Mouse (Mus musculus): ENCODE results near the gene Srsf7.
"Not testable (repeated sequence)": the region's sequence is repeated elsewhere in the genome, so short reads cannot be mapped to it uniquely, and the experiment has no call there.

Gene Srsf7

GRCm38 (mm10) chr17:80199160-80199778 is 7.8 kb downstream of the Srsf7 start:
- no peak for DNase-seq (ENCODE audit: low spot score in 2 of 2)

- DNase-seq (ENCODE audit: low spot score in 2 of 2): no peak
Measured at GRCm38 (mm10) chr17:80193075-80193474, 14.0 kb downstream of the Srsf7 start.

- no peak for DNase-seq (ENCODE audit: low spot score in 2 of 2)
Measured at GRCm38 (mm10) chr17:80183615-80184014, 23.5 kb downstream of the Srsf7 start.

GRCm38 (mm10) chr17:80180468-80180867 is 26.6 kb downstream of the Srsf7 start:
- no peak for DNase-seq (ENCODE audit: low spot score in 2 of 2)

GRCm38 (mm10) chr17:80179959-80180358 is 27.1 kb downstream of the Srsf7 start:
- peak; percentile 22 to 62 for DNase-seq (ENCODE audit: low spot score in 2 of 2)

- DNase-seq (ENCODE audit: low spot score in 2 of 2): not testable (repeated sequence)
Measured at GRCm38 (mm10) chr17:80178846-80179245, 28.3 kb downstream of the Srsf7 start.

- DNase-seq (ENCODE audit: low spot score in 2 of 2): no peak
Measured at GRCm38 (mm10) chr17:80175966-80176365, 31.1 kb downstream of the Srsf7 start.

GRCm38 (mm10) chr17:80175386-80175739 is 31.7 kb downstream of the Srsf7 start:
- no peak for DNase-seq (ENCODE audit: low spot score in 2 of 2)

- no peak for DNase-seq (ENCODE audit: low spot score in 2 of 2)
Measured at GRCm38 (mm10) chr17:80174699-80175385, 32.3 kb downstream of the Srsf7 start.

GRCm38 (mm10) chr17:80174146-80174545 is 33.0 kb downstream of the Srsf7 start:
- no peak for DNase-seq (ENCODE audit: low spot score in 2 of 2)

- no peak for DNase-seq (ENCODE audit: low spot score in 2 of 2)
Measured at GRCm38 (mm10) chr17:80173708-80174107, 33.4 kb downstream of the Srsf7 start.

GRCm38 (mm10) chr17:80172761-80173160 is 34.3 kb downstream of the Srsf7 start:
- no peak for DNase-seq (ENCODE audit: low spot score in 2 of 2)

GRCm38 (mm10) chr17:80171948-80172347 is 35.2 kb downstream of the Srsf7 start:
- DNase-seq (ENCODE audit: low spot score in 2 of 2): no peak

GRCm38 (mm10) chr17:80170951-80171350 is 36.2 kb downstream of the Srsf7 start:
- no peak for DNase-seq (ENCODE audit: low spot score in 2 of 2)

- no peak for DNase-seq (ENCODE audit: low spot score in 2 of 2)
Measured at GRCm38 (mm10) chr17:80169792-80170191, 37.3 kb downstream of the Srsf7 start.

GRCm38 (mm10) chr17:80168425-80169182 is 38.5 kb downstream of the Srsf7 start:
- no peak for DNase-seq (ENCODE audit: low spot score in 2 of 2)

- no peak for DNase-seq (ENCODE audit: low spot score in 2 of 2)
Measured at GRCm38 (mm10) chr17:80167851-80168251, 39.3 kb downstream of the Srsf7 start.

GRCm38 (mm10) chr17:80167436-80167835 is 39.7 kb downstream of the Srsf7 start:
- DNase-seq (ENCODE audit: low spot score in 2 of 2): no peak

- no peak for DNase-seq (ENCODE audit: low spot score in 2 of 2)
Measured at GRCm38 (mm10) chr17:80166346-80166745, 40.8 kb downstream of the Srsf7 start.

- DNase-seq (ENCODE audit: low spot score in 2 of 2): no peak
Measured at GRCm38 (mm10) chr17:80165741-80166140, 41.4 kb downstream of the Srsf7 start.

GRCm38 (mm10) chr17:80163991-80164390 is 43.1 kb downstream of the Srsf7 start:
- no peak for DNase-seq (ENCODE audit: low spot score in 2 of 2)

GRCm38 (mm10) chr17:80160454-80160853 is 46.7 kb downstream of the Srsf7 start:
- DNase-seq (ENCODE audit: low spot score in 2 of 2): no peak

GRCm38 (mm10) chr17:80157489-80157888 is 49.6 kb downstream of the Srsf7 start:
- DNase-seq (ENCODE audit: low spot score in 2 of 2): no peak

All from spleen, postnatal 14 days (tissue).